Mouse (Mus musculus): Measurements from ENCODE around the gene Gm47985. TPM values are rescaled to one million over a fixed set of nuclear protein-coding genes. Genes with fewer than 3 reads are reported as not detected.
"Not testable (repeated sequence)": the region's sequence is repeated elsewhere in the genome, so short reads cannot be mapped to it uniquely, and the experiment has no call there.

Gene Gm47985
- polyA plus RNA-seq, 1 experiment from 2014 or later = not detected

- not testable (repeated sequence) for H3K4me1 ChIP-seq (ENCODE audit: control insufficient read depth, insufficient read depth, low read length); ATAC-seq (ENCODE audit: low read depth); H3K9me3 ChIP-seq (ENCODE audit: control insufficient read depth, low read length); H3K36me3 ChIP-seq (ENCODE audit: control insufficient read depth, insufficient read depth, low read length); H3K4me3 ChIP-seq (ENCODE audit: low read depth, low read length); H3K4me2 ChIP-seq (ENCODE audit: low read depth, low read length); H3K27ac ChIP-seq (ENCODE audit: low read depth, low read length); H3K27me3 ChIP-seq (ENCODE audit: control insufficient read depth, insufficient read depth, low read length); H3K9ac ChIP-seq (replicated peaks; ENCODE audit: low read depth, low read length)
- WGBS = no CpG with 5 or more reads among the region's 7 CpGs
These were observed 9.7 kb downstream of the Gm47985 start, which contains the start of gene Gm8947 for GRCm38 (mm10) chr1:151192075-151192474. TSS of gene Gm8947 (plus strand) at chr1:151192376.

GRCm38 (mm10) chr1:151192739-151193138 is 10.4 kb downstream of the Gm47985 start:
- ATAC-seq (ENCODE audit: low read depth); H3K27ac ChIP-seq (ENCODE audit: low read depth, low read length); H3K27me3 ChIP-seq (ENCODE audit: control insufficient read depth, insufficient read depth, low read length); H3K9ac ChIP-seq (replicated peaks; ENCODE audit: low read depth, low read length); H3K4me2 ChIP-seq (ENCODE audit: low read depth, low read length); H3K4me1 ChIP-seq (ENCODE audit: control insufficient read depth, insufficient read depth, low read length); H3K36me3 ChIP-seq (ENCODE audit: control insufficient read depth, insufficient read depth, low read length); H3K9me3 ChIP-seq (ENCODE audit: control insufficient read depth, low read length); H3K4me3 ChIP-seq (ENCODE audit: low read depth, low read length): not testable (repeated sequence)
- WGBS = 97% methylated on average over 14 of the region's 15 CpGs

- H3K9ac ChIP-seq (replicated peaks; ENCODE audit: low read depth, low read length); H3K4me3 ChIP-seq (ENCODE audit: low read depth, low read length); H3K36me3 ChIP-seq (ENCODE audit: control insufficient read depth, insufficient read depth, low read length); H3K4me1 ChIP-seq (ENCODE audit: control insufficient read depth, insufficient read depth, low read length); H3K27me3 ChIP-seq (ENCODE audit: control insufficient read depth, insufficient read depth, low read length); ATAC-seq (ENCODE audit: low read depth); H3K4me2 ChIP-seq (ENCODE audit: low read depth, low read length); H3K27ac ChIP-seq (ENCODE audit: low read depth, low read length); H3K9me3 ChIP-seq (ENCODE audit: control insufficient read depth, low read length): not testable (repeated sequence)
- 83% methylated on average over 4 of the region's 4 CpGs for WGBS
These were observed 13.6 kb downstream of the Gm47985 start for GRCm38 (mm10) chr1:151195986-151196385.

GRCm38 (mm10) chr1:151196690-151197089 is 14.4 kb downstream of the Gm47985 start:
- not testable (repeated sequence) for H3K27ac ChIP-seq (ENCODE audit: low read depth, low read length); H3K4me2 ChIP-seq (ENCODE audit: low read depth, low read length); H3K4me1 ChIP-seq (ENCODE audit: control insufficient read depth, insufficient read depth, low read length); H3K9ac ChIP-seq (replicated peaks; ENCODE audit: low read depth, low read length); ATAC-seq (ENCODE audit: low read depth); H3K9me3 ChIP-seq (ENCODE audit: control insufficient read depth, low read length); H3K36me3 ChIP-seq (ENCODE audit: control insufficient read depth, insufficient read depth, low read length); H3K27me3 ChIP-seq (ENCODE audit: control insufficient read depth, insufficient read depth, low read length); H3K4me3 ChIP-seq (ENCODE audit: low read depth, low read length)
- 93% methylated on average over 3 of the region's 3 CpGs for WGBS

GRCm38 (mm10) chr1:151198120-151198519 is 15.8 kb downstream of the Gm47985 start, which contains the start of gene Gm47995:
TSS of gene Gm47995 (plus strand) at chr1:151198448.
- 80% methylated on average over 2 of the region's 4 CpGs for WGBS
- H3K4me3 ChIP-seq (ENCODE audit: low read depth, low read length); H3K27me3 ChIP-seq (ENCODE audit: control insufficient read depth, insufficient read depth, low read length); H3K27ac ChIP-seq (ENCODE audit: low read depth, low read length); H3K36me3 ChIP-seq (ENCODE audit: control insufficient read depth, insufficient read depth, low read length); ATAC-seq (ENCODE audit: low read depth); H3K9ac ChIP-seq (replicated peaks; ENCODE audit: low read depth, low read length); H3K4me1 ChIP-seq (ENCODE audit: control insufficient read depth, insufficient read depth, low read length); H3K9me3 ChIP-seq (ENCODE audit: control insufficient read depth, low read length); H3K4me2 ChIP-seq (ENCODE audit: low read depth, low read length): not testable (repeated sequence)

- H3K4me2 ChIP-seq (ENCODE audit: low read depth, low read length); H3K4me3 ChIP-seq (ENCODE audit: low read depth, low read length); H3K9ac ChIP-seq (replicated peaks; ENCODE audit: low read depth, low read length); ATAC-seq (ENCODE audit: low read depth); H3K27me3 ChIP-seq (ENCODE audit: control insufficient read depth, insufficient read depth, low read length); H3K36me3 ChIP-seq (ENCODE audit: control insufficient read depth, insufficient read depth, low read length); H3K9me3 ChIP-seq (ENCODE audit: control insufficient read depth, low read length); H3K4me1 ChIP-seq (ENCODE audit: control insufficient read depth, insufficient read depth, low read length); H3K27ac ChIP-seq (ENCODE audit: low read depth, low read length): not testable (repeated sequence)
These were observed 18.3 kb downstream of the Gm47985 start for GRCm38 (mm10) chr1:151200620-151201019.

- H3K4me3 ChIP-seq (ENCODE audit: low read depth, low read length); H3K36me3 ChIP-seq (ENCODE audit: control insufficient read depth, insufficient read depth, low read length); H3K9me3 ChIP-seq (ENCODE audit: control insufficient read depth, low read length); H3K9ac ChIP-seq (replicated peaks; ENCODE audit: low read depth, low read length); H3K27ac ChIP-seq (ENCODE audit: low read depth, low read length); H3K4me1 ChIP-seq (ENCODE audit: control insufficient read depth, insufficient read depth, low read length); ATAC-seq (ENCODE audit: low read depth); H3K27me3 ChIP-seq (ENCODE audit: control insufficient read depth, insufficient read depth, low read length); H3K4me2 ChIP-seq (ENCODE audit: low read depth, low read length): not testable (repeated sequence)
- WGBS = 75% methylated on average over 3 of the region's 5 CpGs
These were observed 20.4 kb downstream of the Gm47985 start for GRCm38 (mm10) chr1:151202771-151203170.

- H3K4me1 ChIP-seq (ENCODE audit: control insufficient read depth, insufficient read depth, low read length); H3K4me2 ChIP-seq (ENCODE audit: low read depth, low read length); H3K9ac ChIP-seq (replicated peaks; ENCODE audit: low read depth, low read length); H3K4me3 ChIP-seq (ENCODE audit: low read depth, low read length); H3K27me3 ChIP-seq (ENCODE audit: control insufficient read depth, insufficient read depth, low read length); H3K36me3 ChIP-seq (ENCODE audit: control insufficient read depth, insufficient read depth, low read length); H3K27ac ChIP-seq (ENCODE audit: low read depth, low read length); H3K9me3 ChIP-seq (ENCODE audit: control insufficient read depth, low read length); ATAC-seq (ENCODE audit: low read depth): not testable (repeated sequence)
- no CpG with 5 or more reads among the region's 6 CpGs for WGBS
These were observed 21.5 kb downstream of the Gm47985 start, which contains the start of gene 3110040M04Rik for GRCm38 (mm10) chr1:151203818-151204217. TSS of gene 3110040M04Rik (plus strand) at chr1:151204121.

GRCm38 (mm10) chr1:151208493-151208892 is 26.2 kb downstream of the Gm47985 start:
- peak; percentile 68; the same call in 1 of the 2 replicates for ATAC-seq (ENCODE audit: low read depth)
- not testable (repeated sequence) for H3K36me3 ChIP-seq (ENCODE audit: control insufficient read depth, insufficient read depth, low read length); H3K4me1 ChIP-seq (ENCODE audit: control insufficient read depth, insufficient read depth, low read length); H3K4me2 ChIP-seq (ENCODE audit: low read depth, low read length); H3K27ac ChIP-seq (ENCODE audit: low read depth, low read length); H3K9me3 ChIP-seq (ENCODE audit: control insufficient read depth, low read length); H3K27me3 ChIP-seq (ENCODE audit: control insufficient read depth, insufficient read depth, low read length); H3K9ac ChIP-seq (replicated peaks; ENCODE audit: low read depth, low read length); H3K4me3 ChIP-seq (ENCODE audit: low read depth, low read length)
- 64% methylated on average over 3 of the region's 5 CpGs for WGBS

GRCm38 (mm10) chr1:151208944-151209343 is 26.6 kb downstream of the Gm47985 start:
- not testable (repeated sequence) for H3K9me3 ChIP-seq (ENCODE audit: control insufficient read depth, low read length); ATAC-seq (ENCODE audit: low read depth); H3K36me3 ChIP-seq (ENCODE audit: control insufficient read depth, insufficient read depth, low read length); H3K9ac ChIP-seq (replicated peaks; ENCODE audit: low read depth, low read length); H3K27me3 ChIP-seq (ENCODE audit: control insufficient read depth, insufficient read depth, low read length); H3K4me2 ChIP-seq (ENCODE audit: low read depth, low read length); H3K27ac ChIP-seq (ENCODE audit: low read depth, low read length); H3K4me3 ChIP-seq (ENCODE audit: low read depth, low read length); H3K4me1 ChIP-seq (ENCODE audit: control insufficient read depth, insufficient read depth, low read length)
